Mouse (Mus musculus) mouse trophoblast stem cell (cell line): Measurements from ENCODE around the gene Itpkb.

ENCODE experiments used
- in situ Hi-C, 2 experiments: fragments of 300-500 bp; cut with MseI, MboI; formaldehyde crosslinking; loops; 2 replicates in 1 of 2; 3 replicates in 1 of 2; pipeline ENCODE4 v1.15.1; 2025

Itpkb gene

DNA sequence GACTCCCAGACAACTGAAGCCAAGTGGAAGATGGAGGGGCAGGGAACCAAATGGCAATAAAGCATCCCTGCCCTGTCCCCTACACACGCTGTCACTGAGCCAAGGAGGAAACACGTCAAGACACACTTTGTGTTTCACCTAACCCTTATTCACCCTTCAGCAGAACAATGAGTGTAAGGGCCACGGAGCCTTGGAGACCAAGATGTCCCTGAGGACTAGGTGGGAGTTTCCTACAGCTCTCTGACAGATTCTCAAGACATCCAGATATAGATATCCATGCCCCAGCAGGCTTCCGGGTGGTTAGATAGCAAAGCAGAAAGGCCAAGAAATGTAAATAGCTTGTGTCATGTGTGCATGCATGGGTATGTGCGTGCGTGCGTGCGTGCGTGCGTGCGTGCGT is 63.6 kb downstream of the Itpkb start:
- in situ Hi-C loops = no loop called here

- in situ Hi-C loops = no loop called here
Observed at GRCm38 (mm10) chr1:180397734-180398133, 67.4 kb downstream of the Itpkb start.

DNA sequence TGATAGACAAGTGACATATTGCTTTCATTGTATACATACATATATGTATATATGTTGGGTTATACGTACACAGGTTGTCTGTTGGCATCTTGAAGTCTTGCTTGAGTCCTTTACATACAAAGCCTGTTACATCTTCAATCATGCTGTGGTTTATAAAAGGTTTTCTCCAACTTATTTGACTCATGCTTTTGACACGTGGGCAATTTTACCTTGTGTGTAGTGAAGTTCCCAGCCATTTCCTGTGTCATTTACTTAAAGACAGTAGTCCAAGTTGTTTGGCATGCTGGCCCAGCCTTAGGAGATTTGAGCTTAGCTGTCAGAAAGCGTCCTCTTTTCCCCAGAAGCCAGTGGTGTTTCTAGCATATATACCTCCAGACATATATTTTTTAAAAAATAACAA is 68.2 kb downstream of the Itpkb start:
- in situ Hi-C loops = no loop called here

GRCm38 (mm10) chr1:180400691-180401455 is 70.6 kb downstream of the Itpkb start:
- in situ Hi-C loops = no loop called here

GRCm38 (mm10) chr1:180401725-180402124 is 71.4 kb downstream of the Itpkb start:
- in situ Hi-C loops = no loop called here

GRCm38 (mm10) chr1:180402481-180403081 is 72.3 kb downstream of the Itpkb start:
- in situ Hi-C loops = no loop called here

- in situ Hi-C loops = no loop called here
Observed at GRCm38 (mm10) chr1:180403357-180403693, 73.0 kb downstream of the Itpkb start.

DNA sequence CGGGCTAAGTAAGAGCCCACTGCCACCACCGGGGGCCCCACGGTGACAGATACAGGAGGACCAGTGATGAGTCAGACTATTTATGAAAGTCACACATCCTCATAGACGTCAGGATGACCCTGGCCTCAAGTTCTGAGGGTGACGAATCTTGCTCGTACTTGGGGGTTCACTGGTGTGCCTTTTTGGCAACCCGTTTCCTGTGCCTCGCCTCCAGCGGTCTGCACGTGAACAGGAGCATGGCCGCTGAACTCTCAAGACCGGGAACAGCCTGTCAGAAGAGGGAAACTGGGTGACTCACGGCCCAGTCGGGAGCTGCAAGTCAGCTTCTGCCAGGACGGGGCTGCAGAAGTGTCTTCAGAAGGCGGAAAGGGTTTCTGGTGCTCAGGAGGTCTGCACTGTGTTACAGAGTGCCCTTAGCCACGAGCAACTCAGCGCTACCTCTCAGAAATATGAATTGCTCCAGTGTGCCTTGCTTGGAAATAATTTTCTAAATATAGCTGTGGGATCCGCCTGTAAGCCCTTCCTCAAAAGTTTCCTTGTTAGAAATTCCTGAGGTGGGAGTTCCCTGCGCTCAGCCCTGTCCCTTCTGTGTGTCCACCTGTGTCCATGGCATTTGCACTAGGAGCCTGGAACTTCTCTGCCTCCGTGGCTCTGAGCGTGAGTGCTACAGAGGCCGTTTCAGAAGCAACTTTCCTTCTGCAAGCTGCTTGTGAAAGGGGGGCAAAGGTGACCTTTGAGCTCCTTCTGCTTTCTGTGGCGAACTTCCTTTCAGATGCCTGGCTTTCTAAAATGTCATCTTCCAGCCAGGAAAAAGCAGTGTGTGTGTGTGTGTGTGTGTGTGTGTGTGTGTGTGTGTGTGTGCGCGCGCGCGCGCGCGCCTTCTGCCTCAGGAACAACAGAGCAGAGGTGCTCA is 73.7 kb downstream of the Itpkb start:
- in situ Hi-C loops = no loop called here

DNA sequence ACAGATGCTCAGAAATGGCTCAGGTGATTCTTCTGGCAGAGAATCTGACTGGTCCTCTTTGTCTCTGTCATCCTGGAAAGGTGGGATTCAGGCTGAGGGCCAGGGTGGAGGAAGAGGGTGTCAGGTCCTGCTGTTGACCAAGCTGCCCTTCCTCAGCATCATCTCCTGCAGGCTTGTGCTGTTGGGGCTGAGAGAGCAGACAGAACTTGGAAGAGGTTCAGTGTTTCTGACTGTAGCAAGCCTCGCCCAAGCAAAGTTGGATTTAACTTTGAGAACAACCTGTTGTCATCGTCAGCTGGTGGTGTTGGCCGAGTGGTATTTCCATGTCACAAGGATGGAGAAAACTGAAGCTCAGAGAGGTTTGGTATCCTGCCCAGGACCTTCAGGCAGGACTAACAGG is 74.4 kb downstream of the Itpkb start:
- in situ Hi-C loops = loop anchor here in 1 of 2 experiments (5.0 kb wide), 1 partner anchor 137 kb away; no protein-coding TSS in a partner anchor

GRCm38 (mm10) chr1:180405576-180406335 is 75.5 kb downstream of the Itpkb start:
- in situ Hi-C loops = loop anchor here in 1 of 2 experiments (5.0 kb wide), 1 partner anchor 138 kb away; no protein-coding TSS in a partner anchor

GRCm38 (mm10) chr1:180406336-180407035 is 76.2 kb downstream of the Itpkb start:
- in situ Hi-C loops = loop anchor here in 1 of 2 experiments (5.0 kb wide), 1 partner anchor 139 kb away; no protein-coding TSS in a partner anchor

- in situ Hi-C loops = loop anchor here in 1 of 2 experiments (5.0 kb wide), 1 partner anchor 140 kb away; no protein-coding TSS in a partner anchor
Observed at GRCm38 (mm10) chr1:180407171-180407671, 76.9 kb downstream of the Itpkb start.

- in situ Hi-C loops = loop anchor here in 1 of 2 experiments (5.0 kb wide), 1 partner anchor 141 kb away; no protein-coding TSS in a partner anchor
Observed at GRCm38 (mm10) chr1:180407727-180408719, 77.7 kb downstream of the Itpkb start.

- in situ Hi-C loops = loop anchor here in 1 of 2 experiments (5.0 kb wide), 1 partner anchor 142 kb away; no protein-coding TSS in a partner anchor
Observed at GRCm38 (mm10) chr1:180408832-180409231, 78.5 kb downstream of the Itpkb start.

- in situ Hi-C loops = loop anchor here in 1 of 2 experiments (5.0 kb wide), 1 partner anchor 142 kb away; no protein-coding TSS in a partner anchor
Observed at GRCm38 (mm10) chr1:180409771-180410170, 79.5 kb downstream of the Itpkb start.

- in situ Hi-C loops = no loop called here
Observed at GRCm38 (mm10) chr1:180410306-180410705, 80.0 kb downstream of the Itpkb start.

GRCm38 (mm10) chr1:180415064-180415463 is 84.8 kb downstream of the Itpkb start:
- in situ Hi-C loops = no loop called here

GRCm38 (mm10) chr1:180415836-180416235 is 85.6 kb downstream of the Itpkb start:
- in situ Hi-C loops = no loop called here

- in situ Hi-C loops = no loop called here
Observed at GRCm38 (mm10) chr1:180417118-180417517, 86.8 kb downstream of the Itpkb start.
